Mouse (Mus musculus) thymus, adult 2 months (tissue): Measurements from ENCODE around the gene Cyb561d1. TPM values are rescaled to one million over a fixed set of nuclear protein-coding genes. Genes with fewer than 3 reads are reported as not detected.

Source experiments
- DNase-seq: peaks from one replicate; pipeline ENCODE4 v3.0.0; 2021
- H3K27ac ChIP-seq: fragments of 200-500 bp; 2 replicates; pipeline ENCODE4 v1.5.1; 2012; ENCODE audit warnings: low read length, control low read depth; ENCODE audit not compliant: control insufficient read depth, insufficient read depth
- H3K27me3 ChIP-seq: fragments of 200-500 bp; 2 replicates; pipeline ENCODE4 v1.6.1; 2012; ENCODE audit warnings: mild to moderate bottlenecking, low read length, moderate library complexity, mixed read lengths; ENCODE audit not compliant: control insufficient read depth, insufficient read depth
- H3K36me3 ChIP-seq: fragments of 200-500 bp; 2 replicates; pipeline ENCODE4 v1.6.1; 2012; ENCODE audit warnings: mild to moderate bottlenecking, low read length, moderate library complexity; ENCODE audit not compliant: control insufficient read depth, insufficient read depth
- H3K4me1 ChIP-seq: fragments of 200-500 bp; replicated peaks from 2 replicates; pipeline ENCODE4 v1.6.1; 2012; ENCODE audit warnings: low read length; ENCODE audit not compliant: control insufficient read depth, insufficient read depth
- H3K4me3 ChIP-seq: fragments of 200-500 bp; 2 replicates; pipeline ENCODE4 v1.5.1; 2012; ENCODE audit warnings: mild to moderate bottlenecking, low read length, control low read depth, moderate library complexity; ENCODE audit not compliant: control insufficient read depth, insufficient read depth
- CTCF ChIP-seq: fragments of 200-500 bp; IDR thresholded peaks from 2 replicates; pipeline ENCODE4 v1.5.1; 2012; ENCODE audit warnings: mild to moderate bottlenecking, control low read depth, low read length, moderate library complexity, borderline replicate concordance; ENCODE audit not compliant: control insufficient read depth, poor library complexity, insufficient read depth; ENCODE audit errors: extremely low read depth
- POLR2A ChIP-seq: fragments of 200-500 bp; IDR thresholded peaks from 2 replicates; pipeline ENCODE4 v1.6.1; 2012; ENCODE audit warnings: mild to moderate bottlenecking, low read length, control low read depth, moderate library complexity; ENCODE audit not compliant: control insufficient read depth, poor library complexity, insufficient read depth; ENCODE audit errors: extremely low read depth
- WGBS: fragments of 180-500 bp; shearing (Covaris S2); methylation state at CpG from one replicate; pipeline ENCODE4 v1.1.7; 2018; 5-methylcytosine and 5-hydroxymethylcytosine counted together
- polyA plus RNA-seq: library from polyadenylated mRNA; depleted of rRNA; stranded (reverse); fragments of >200 nt; gene quantifications from 2 replicates; pipeline ENCODE4 v1.2.3, GENCODE M21; 2012

The Cyb561d1 gene
- polyA plus RNA-seq, 1 experiment, result 23.0 TPM

DNA sequence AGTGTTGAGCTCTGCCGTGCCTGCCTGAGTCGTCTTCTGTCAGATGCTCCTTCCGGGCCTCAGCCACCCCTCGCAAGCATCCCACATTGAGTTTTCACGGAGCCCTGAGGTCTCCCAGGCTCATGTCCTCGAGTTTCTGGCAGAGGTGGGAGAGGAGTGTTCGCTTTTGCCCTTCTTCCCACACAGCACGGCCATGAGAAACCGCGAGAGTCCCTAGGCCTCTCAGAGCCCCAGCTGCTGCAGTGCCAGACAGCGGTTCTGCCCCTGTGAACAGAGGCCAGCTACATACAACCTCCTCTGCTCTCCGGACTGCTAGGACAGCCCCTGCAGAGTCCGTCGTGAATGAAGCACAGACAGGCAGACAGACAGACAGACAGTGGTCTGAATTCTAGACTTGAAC, 33.5 kb downstream of the Cyb561d1 start:
- H3K27me3 ChIP-seq, result no peaks in the 10 kb centered on the region
- no peaks in the 10 kb centered on the region for H3K36me3 ChIP-seq
- DNase-seq, result no peak
- TF ChIP-seq CTCF (no peak), POLR2A (no peak)
- 0 out of 2 replicates have a peak, but pooled peaks cover 5% of the 10 kb centered on the region for H3K4me1 ChIP-seq
- no peak overlapping the region for H3K4me3 ChIP-seq
- H3K27ac ChIP-seq, result no peak overlapping the region
- 79% methylated on average over 14 of the region's 14 CpGs for WGBS

- Histone ChIP-seq H3K4me1 (0 out of 2 replicates have a peak, but pooled peaks cover 5% of the 10 kb centered on the region), H3K36me3 (no peaks in the 10 kb centered on the region), H3K4me3 (no peak overlapping the region), H3K27ac (no peak overlapping the region), H3K27me3 (no peaks in the 10 kb centered on the region)
- DNase-seq, result peak; percentile 26
- no peak for TF ChIP-seq POLR2A
- no peak for TF ChIP-seq CTCF
- WGBS, result 49% methylated on average over 10 of the region's 11 CpGs
Observed at GRCm38 (mm10) chr3:108166486-108167211, 34.4 kb downstream of the Cyb561d1 start.

DNA sequence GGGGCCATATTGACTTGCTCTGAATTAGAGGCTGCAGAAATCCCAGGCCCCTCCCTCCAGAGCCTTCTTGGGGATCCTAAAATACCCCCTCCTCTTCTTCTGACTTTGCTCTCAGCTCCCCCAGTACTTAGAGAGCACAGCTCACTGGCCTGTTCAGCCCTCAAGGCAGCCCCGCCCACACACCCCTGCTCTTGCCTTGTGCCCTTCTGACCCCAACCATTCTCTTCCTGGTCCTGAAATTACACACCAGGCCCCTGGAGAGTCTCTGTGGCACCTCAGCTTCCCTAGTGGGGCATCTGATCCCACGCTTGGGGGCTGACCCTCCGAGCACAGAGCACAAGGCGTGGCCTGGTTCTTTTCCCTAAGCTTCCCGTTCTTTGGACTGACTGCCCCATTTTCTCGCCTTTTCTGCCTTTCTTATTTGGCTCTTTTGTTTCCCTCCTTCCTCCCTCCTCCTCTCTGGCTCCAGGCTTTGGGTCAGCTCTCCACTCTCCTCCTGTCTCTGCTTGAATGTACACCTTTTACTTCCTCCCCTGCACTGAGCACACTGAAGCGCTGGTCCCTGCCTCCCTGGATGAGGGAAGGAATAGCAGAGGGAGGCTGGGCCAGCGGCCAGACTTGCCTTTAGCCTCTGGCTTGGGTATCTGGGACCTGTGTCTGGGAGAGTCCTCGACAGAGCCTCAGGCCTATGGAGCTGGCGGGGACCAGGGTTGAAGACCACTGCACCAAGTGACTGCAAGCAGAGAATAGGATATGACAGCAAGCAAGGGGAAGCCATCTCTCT, 35.3 kb downstream of the Cyb561d1 start:
- Histone ChIP-seq H3K4me3 (no peak overlapping the region), H3K27ac (no peak overlapping the region), H3K36me3 (no peaks in the 10 kb centered on the region), H3K4me1 (0 out of 2 replicates have a peak, but pooled peaks cover 5% of the 10 kb centered on the region), H3K27me3 (no peaks in the 10 kb centered on the region)
- no peak for DNase-seq
- no peak for TF ChIP-seq CTCF
- TF ChIP-seq POLR2A, result no peak
- WGBS, result 86% methylated on average over 10 of the region's 10 CpGs

GRCm38 (mm10) chr3:108164807-108165206, 36.2 kb downstream of the Cyb561d1 start:
- peak; percentile 78 for DNase-seq
- H3K27me3 ChIP-seq, result no peaks in the 10 kb centered on the region
- 0 out of 2 replicates have a peak, but pooled peaks cover 5% of the 10 kb centered on the region for H3K4me1 ChIP-seq
- H3K4me3 ChIP-seq, result no peak overlapping the region
- WGBS, result 34% methylated on average over 9 of the region's 9 CpGs
- no peaks in the 10 kb centered on the region for H3K36me3 ChIP-seq
- TF ChIP-seq POLR2A (no peak), CTCF (peak; percentile 70; the same call in 1 of the 2 replicates)
- H3K27ac ChIP-seq, result no peak overlapping the region

DNA sequence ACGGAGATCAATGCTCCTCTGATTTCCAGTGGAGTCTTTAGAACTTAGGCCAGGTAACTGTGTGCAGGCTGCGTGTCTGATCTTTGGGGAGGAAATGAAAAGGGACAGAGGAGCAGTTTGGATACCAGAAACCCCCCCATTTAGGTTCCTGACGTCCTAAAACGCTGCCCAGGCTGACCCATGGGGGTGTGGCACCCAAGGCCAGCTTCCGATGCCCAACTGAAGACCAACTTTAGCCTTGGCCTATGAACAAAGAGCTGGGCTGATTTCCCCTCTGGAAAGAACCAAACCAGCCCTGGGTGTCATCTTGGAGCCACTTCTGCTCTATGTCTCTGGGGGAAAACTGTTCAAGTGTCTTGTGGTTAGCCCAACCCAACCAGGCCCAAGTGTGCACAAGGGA, 36.9 kb downstream of the Cyb561d1 start:
- TF ChIP-seq CTCF, result no peak
- TF ChIP-seq POLR2A, result no peak
- Histone ChIP-seq H3K27ac (no peak overlapping the region), H3K4me3 (no peak overlapping the region), H3K27me3 (no peaks in the 10 kb centered on the region), H3K36me3 (no peaks in the 10 kb centered on the region), H3K4me1 (0 out of 2 replicates have a peak, but pooled peaks cover 5% of the 10 kb centered on the region)
- no peak for DNase-seq
- 81% methylated on average over 5 of the region's 5 CpGs for WGBS

- no peaks in the 10 kb centered on the region for H3K36me3 ChIP-seq
- no peak overlapping the region for H3K4me3 ChIP-seq
- 90% methylated on average over 9 of the region's 9 CpGs for WGBS
- no peaks in the 10 kb centered on the region for H3K27me3 ChIP-seq
- DNase-seq, result no peak
- no peaks in the 10 kb centered on the region for H3K4me1 ChIP-seq
- H3K27ac ChIP-seq, result no peak overlapping the region
- TF ChIP-seq POLR2A, result no peak
Observed at GRCm38 (mm10) chr3:108158383-108159037, 42.5 kb downstream of the Cyb561d1 start.
